Mouse (Mus musculus) stomach, embryonic 16.5 days (tissue): ENCODE measurements at regions not wholly inside any gene's neighbourhood (a gene's known extent, or its start where the extent isn't known, plus 50 kb on each side); places are given as distances from the start of the nearest gene placed in this dataset.

Experiments
- ATAC-seq: fragments of 200-750 bp; cut with Nextera tagmentation; 2 replicates; pipeline ENCODE4 v1.8.0; 2017; ENCODE audit warnings: moderate number of reproducible peaks, moderate TSS enrichment; ENCODE audit not compliant: insufficient read depth, low FRiP score
- H3K27ac ChIP-seq: fragments of 300-500 bp; sonication (generic); 2 replicates; pipeline ENCODE4 v1.5.1; 2014; ENCODE audit warnings: low read length
- H3K27me3 ChIP-seq: fragments of 300-500 bp; sonication (generic); 2 replicates; pipeline ENCODE4 v1.6.1; 2014; ENCODE audit warnings: low read length, control low read depth, mixed read lengths; ENCODE audit not compliant: control insufficient read depth, insufficient read depth
- H3K36me3 ChIP-seq: fragments of 300-500 bp; sonication (generic); 2 replicates; pipeline ENCODE4 v1.6.1; 2014; ENCODE audit warnings: low read length; ENCODE audit not compliant: control insufficient read depth, insufficient read depth
- H3K4me1 ChIP-seq: fragments of 300-500 bp; sonication (generic); 2 replicates; pipeline ENCODE4 v1.6.1; 2014; ENCODE audit warnings: low read length, control low read depth, mixed read lengths; ENCODE audit not compliant: control insufficient read depth, insufficient read depth
- H3K4me2 ChIP-seq: fragments of 300-500 bp; sonication (generic); 2 replicates; pipeline ENCODE4 v1.6.1; 2014; ENCODE audit warnings: low read depth, low read length, mixed read lengths
- H3K4me3 ChIP-seq: fragments of 300-500 bp; sonication (generic); replicated peaks from 2 replicates; pipeline ENCODE4 v1.5.1; 2014; ENCODE audit warnings: mild to moderate bottlenecking, low read length
- H3K9ac ChIP-seq: fragments of 300-500 bp; sonication (generic); 2 replicates; pipeline ENCODE4 v1.6.1; 2014; ENCODE audit warnings: low read length
- H3K9me3 ChIP-seq: fragments of 300-500 bp; sonication (generic); replicated peaks from 2 replicates; pipeline ENCODE4 v1.6.1; 2016; ENCODE audit warnings: low read length, control low read depth; ENCODE audit not compliant: control insufficient read depth
- WGBS: fragments of 180-500 bp; shearing (Covaris S2); extraction: QIAGEN DNeasy Blood & Tissue Kit; methylation state at CpG from one replicate; pipeline ENCODE4 v1.1.7; 2014; 5-methylcytosine and 5-hydroxymethylcytosine counted together

DNA sequence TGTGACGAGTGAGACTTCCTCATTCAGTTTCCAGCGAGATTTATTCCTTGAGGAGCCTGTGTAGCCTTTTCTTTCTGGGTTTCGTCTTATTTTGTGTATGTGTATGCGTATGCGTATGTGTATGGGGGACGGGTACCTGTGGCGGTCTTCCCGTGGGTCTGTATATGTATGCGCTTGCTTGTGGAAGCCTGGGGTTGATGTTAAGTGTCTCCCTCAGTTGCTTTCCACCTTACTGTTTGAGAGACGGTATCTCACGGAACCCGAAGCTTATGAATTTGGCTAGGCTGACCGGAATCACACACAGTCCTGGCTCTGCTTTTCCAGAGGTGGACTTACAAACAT is 87.1 kb downstream of the Ankrd50 start:
- H3K4me1 ChIP-seq, result peaks cover 5% of the 10 kb centered on the region; the same call in 1 of the 2 replicates
- H3K27ac ChIP-seq, result no peak overlapping the region
- no peaks in the 10 kb centered on the region for H3K9me3 ChIP-seq
- H3K4me3 ChIP-seq, result no peak overlapping the region
- no peak overlapping the region for H3K4me2 ChIP-seq
- no peaks in the 10 kb centered on the region for H3K36me3 ChIP-seq
- H3K9ac ChIP-seq, result no peak overlapping the region
- no peak for ATAC-seq
- 74% methylated on average over 13 of the region's 13 CpGs for WGBS
- no peaks in the 10 kb centered on the region for H3K27me3 ChIP-seq

DNA sequence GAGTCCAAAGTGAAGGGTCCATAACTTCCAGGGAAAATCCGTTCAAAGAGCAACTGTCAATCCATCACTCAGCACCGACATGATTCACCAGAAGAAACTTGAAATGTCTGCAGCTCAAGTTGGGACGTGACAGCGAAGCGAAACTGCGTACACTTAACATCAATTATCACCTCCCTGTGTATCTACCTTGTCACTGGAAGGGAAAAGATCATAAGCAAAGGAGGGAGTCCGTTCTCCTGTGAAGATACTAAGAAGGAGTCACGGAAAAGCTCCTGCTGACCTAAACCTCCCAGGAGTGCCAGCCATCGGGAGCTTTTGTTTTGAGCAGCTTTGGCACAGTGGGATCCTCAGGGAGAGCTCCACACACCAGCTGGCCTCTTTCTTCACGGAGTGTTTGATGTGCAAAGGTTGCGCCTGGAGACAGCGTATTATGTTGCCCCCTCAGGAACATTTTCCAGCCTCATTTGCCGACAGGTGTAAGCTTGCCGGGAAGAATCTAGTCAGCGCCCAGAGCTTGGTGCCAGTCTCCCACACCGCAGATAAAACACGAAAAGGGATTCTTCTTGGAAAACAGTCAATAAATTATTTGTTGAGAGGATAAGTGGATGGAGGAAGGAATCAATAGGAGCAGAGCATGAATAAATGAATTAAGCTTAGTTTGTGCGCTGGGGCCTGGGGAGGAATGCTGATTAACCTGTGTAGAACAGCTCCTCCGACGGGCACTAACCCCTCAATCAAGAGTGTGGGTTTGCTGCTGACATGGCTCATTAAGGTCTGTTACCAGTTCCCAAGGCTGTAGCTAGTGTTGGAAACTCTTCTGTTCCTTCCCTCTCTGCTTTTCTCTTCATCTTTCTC is 87.7 kb downstream of the Ankrd50 start:
- H3K9ac ChIP-seq, result peak overlapping the region; percentile 64
- WGBS, result 8% methylated on average over 20 of the region's 20 CpGs

GRCm38 (mm10) chr3:38394308-38394707 is 90.3 kb downstream of the Ankrd50 start:
- H3K4me3 ChIP-seq, result no peak overlapping the region
- ATAC-seq, result no peak
- WGBS, result 71% methylated on average over 4 of the region's 4 CpGs
- no peaks in the 10 kb centered on the region for H3K27me3 ChIP-seq
- no peak overlapping the region for H3K27ac ChIP-seq
- no peaks in the 10 kb centered on the region for H3K36me3 ChIP-seq
- peaks cover 5% of the 10 kb centered on the region; the same call in 1 of the 2 replicates for H3K4me1 ChIP-seq
- no peak overlapping the region for H3K4me2 ChIP-seq
- H3K9me3 ChIP-seq, result no peaks in the 10 kb centered on the region
- H3K9ac ChIP-seq, result no peak overlapping the region

More for the DNA sequence above, 87.7 kb downstream of the Ankrd50 start:
- Histone ChIP-seq H3K4me3 (peak overlapping the region; percentile 37), H3K36me3 (no peaks in the 10 kb centered on the region), H3K27ac (no peak overlapping the region), H3K4me1 (peaks cover 5% of the 10 kb centered on the region; the same call in 1 of the 2 replicates), H3K27me3 (no peaks in the 10 kb centered on the region), H3K9me3 (no peaks in the 10 kb centered on the region), H3K4me2 (peak overlapping the region; percentile 57)
- no peak for ATAC-seq

GRCm38 (mm10) chr3:38389647-38390046 is 95.0 kb downstream of the Ankrd50 start:
- H3K27me3 ChIP-seq, result no peaks in the 10 kb centered on the region
- H3K4me1 ChIP-seq, result no peaks in the 10 kb centered on the region; the same call in 1 of the 2 replicates
- no peak for ATAC-seq
- no peak overlapping the region for H3K27ac ChIP-seq
- H3K9me3 ChIP-seq, result no peaks in the 10 kb centered on the region; the same call in 1 of the 2 replicates
- no peak overlapping the region for H3K9ac ChIP-seq
- no peak overlapping the region for H3K4me2 ChIP-seq
- no peaks in the 10 kb centered on the region for H3K36me3 ChIP-seq
- H3K4me3 ChIP-seq, result no peak overlapping the region
- 71% methylated on average over 2 of the region's 2 CpGs for WGBS

GRCm38 (mm10) chr3:38388961-38389360 is 95.7 kb downstream of the Ankrd50 start:
- Histone ChIP-seq H3K4me3 (no peak overlapping the region), H3K27ac (no peak overlapping the region), H3K4me1 (no peaks in the 10 kb centered on the region; the same call in 1 of the 2 replicates), H3K9me3 (no peaks in the 10 kb centered on the region; the same call in 1 of the 2 replicates), H3K4me2 (no peak overlapping the region), H3K9ac (no peak overlapping the region), H3K27me3 (no peaks in the 10 kb centered on the region), H3K36me3 (no peaks in the 10 kb centered on the region)
- no peak for ATAC-seq
- WGBS, result 35% methylated on average over 3 of the region's 3 CpGs

GRCm38 (mm10) chr3:38382743-38383142 is 101.9 kb downstream of the Ankrd50 start:
- no peaks in the 10 kb centered on the region for H3K27me3 ChIP-seq
- H3K36me3 ChIP-seq, result no peaks in the 10 kb centered on the region
- WGBS, result 45% methylated on average over 3 of the region's 3 CpGs
- H3K9ac ChIP-seq, result no peak overlapping the region
- H3K4me3 ChIP-seq, result no peak overlapping the region
- H3K27ac ChIP-seq, result peak overlapping the region; percentile 58
- H3K4me1 ChIP-seq, result peaks cover 4% of the 10 kb centered on the region; the same call in 1 of the 2 replicates
- H3K4me2 ChIP-seq, result no peak overlapping the region
- ATAC-seq, result peak; percentile 40; the same call in 1 of the 2 replicates
- no peaks in the 10 kb centered on the region; the same call in 1 of the 2 replicates for H3K9me3 ChIP-seq

DNA sequence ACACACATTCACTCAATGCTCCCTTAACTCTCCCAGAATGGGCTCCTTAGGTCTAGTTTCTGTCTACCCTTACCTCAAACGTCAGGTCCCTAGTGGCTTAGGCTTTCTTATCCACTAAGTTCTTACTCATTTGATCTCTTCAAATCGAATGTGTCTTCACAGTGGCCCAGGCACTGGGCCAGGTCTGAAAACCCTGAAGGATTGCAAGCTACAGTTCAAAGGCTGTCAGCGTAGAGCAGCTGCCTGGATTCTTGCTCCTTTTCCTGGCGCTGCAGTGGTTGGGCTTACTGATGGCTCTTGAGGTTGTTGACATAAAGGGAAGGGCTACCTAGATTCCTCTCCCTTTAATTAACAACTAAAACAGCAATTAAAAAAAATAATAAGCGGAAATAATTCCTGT is 103.0 kb downstream of the Ankrd50 start:
- H3K27ac ChIP-seq, result no peak overlapping the region
- no peaks in the 10 kb centered on the region for H3K36me3 ChIP-seq
- H3K4me2 ChIP-seq, result no peak overlapping the region
- ATAC-seq, result peak; percentile 58; the same call in 1 of the 2 replicates
- H3K9me3 ChIP-seq, result no peaks in the 10 kb centered on the region; the same call in 1 of the 2 replicates
- H3K4me3 ChIP-seq, result no peak overlapping the region
- no peak overlapping the region for H3K9ac ChIP-seq
- H3K4me1 ChIP-seq, result peaks cover 4% of the 10 kb centered on the region; the same call in 1 of the 2 replicates
- WGBS, result 46% methylated on average over 5 of the region's 5 CpGs
- no peaks in the 10 kb centered on the region for H3K27me3 ChIP-seq

- Histone ChIP-seq H3K27ac (peak overlapping the region; percentile 42; the same call in 1 of the 2 replicates), H3K36me3 (no peaks in the 10 kb centered on the region), H3K4me1 (no peaks in the 10 kb centered on the region), H3K4me2 (no peak overlapping the region), H3K9me3 (no peaks in the 10 kb centered on the region), H3K9ac (no peak overlapping the region), H3K4me3 (no peak overlapping the region), H3K27me3 (no peaks in the 10 kb centered on the region)
- ATAC-seq, result no peak
- 73% methylated on average over 4 of the region's 4 CpGs for WGBS
Measured at GRCm38 (mm10) chr3:38373690-38374089, 111.0 kb downstream of the Ankrd50 start.

GRCm38 (mm10) chr3:38371702-38372101 is 112.9 kb downstream of the Ankrd50 start:
- Histone ChIP-seq H3K4me2 (no peak overlapping the region), H3K4me3 (no peak overlapping the region), H3K9me3 (no peaks in the 10 kb centered on the region), H3K4me1 (no peaks in the 10 kb centered on the region), H3K9ac (no peak overlapping the region), H3K27ac (no peak overlapping the region), H3K36me3 (no peaks in the 10 kb centered on the region), H3K27me3 (no peaks in the 10 kb centered on the region)
- ATAC-seq, result no peak
- WGBS, result 42% methylated on average over 2 of the region's 2 CpGs
